Mouse (Mus musculus) kidney, adult 2 months (tissue): ENCODE measurements around the gene Kcnk10. TPM values are rescaled to one million over a fixed set of nuclear protein-coding genes. Genes with fewer than 3 reads are reported as not detected.

ENCODE experiments used
- DNase-seq: peaks from one replicate; pipeline ENCODE4 v3.0.0; 2021
- H3K27ac ChIP-seq: fragments of 200-500 bp; 2 replicates; pipeline ENCODE4 v1.5.1; 2012; ENCODE audit warnings: low read depth, low read length, control low read depth, inconsistent platforms; ENCODE audit not compliant: insufficient read depth
- H3K27me3 ChIP-seq: fragments of 200-500 bp; replicated peaks from 2 replicates; pipeline ENCODE4 v1.6.1; 2012; ENCODE audit warnings: mild to moderate bottlenecking, moderate library complexity, low read length, inconsistent platforms; ENCODE audit not compliant: control insufficient read depth, insufficient read depth
- H3K36me3 ChIP-seq: fragments of 200-500 bp; 2 replicates; pipeline ENCODE4 v1.6.1; 2012; ENCODE audit warnings: mild to moderate bottlenecking, moderate library complexity, low read length, inconsistent platforms; ENCODE audit not compliant: control insufficient read depth, insufficient read depth
- H3K4me1 ChIP-seq: fragments of 200-500 bp; 2 replicates; pipeline ENCODE4 v1.6.1; 2011; ENCODE audit warnings: low read length; ENCODE audit not compliant: control insufficient read depth, insufficient read depth
- H3K4me3 ChIP-seq: fragments of 200-500 bp; 2 replicates; pipeline ENCODE4 v1.5.1; 2011; ENCODE audit warnings: mild to moderate bottlenecking, low read depth, low read length, control low read depth; ENCODE audit not compliant: insufficient read depth
- CTCF ChIP-seq: fragments of 200-500 bp; conservative IDR thresholded peaks from 2 replicates; pipeline ENCODE4 v1.5.1; 2011; ENCODE audit warnings: low read depth, mild to moderate bottlenecking, control low read depth, low read length, moderate library complexity, mixed read lengths; ENCODE audit not compliant: insufficient read depth, insufficient read length
- POLR2A ChIP-seq: fragments of 200-500 bp; IDR thresholded peaks from one replicate; pipeline ENCODE4 v1.6.1; 2011; ENCODE audit warnings: low read depth, low read length, control low read depth
- WGBS: fragments of 180-500 bp; shearing (Covaris S2); methylation state at CpG from one replicate; pipeline ENCODE4 v1.1.7; 2018; 5-methylcytosine and 5-hydroxymethylcytosine counted together
- polyA plus RNA-seq: library from polyadenylated mRNA; depleted of rRNA; stranded (reverse); fragments of >200 nt; gene quantifications from 2 replicates; pipeline ENCODE4 v1.2.3, GENCODE M21; 2012; rRNA removed

Gene Kcnk10
- polyA plus RNA-seq, 1 experiment, result 0.06 TPM

GRCm38 (mm10) chr12:98406076-98406475 lies 172.0 kb downstream of the Kcnk10 start:
- TF ChIP-seq POLR2A, result no peak
- TF ChIP-seq CTCF, result no peak
- DNase-seq, result no peak
- no peak overlapping the region for H3K4me3 ChIP-seq
- H3K36me3 ChIP-seq, result no peaks in the 10 kb centered on the region
- no peaks in the 10 kb centered on the region for H3K4me1 ChIP-seq
- 30% methylated on average over 4 of the region's 4 CpGs for WGBS
- no peaks in the 10 kb centered on the region for H3K27me3 ChIP-seq
- H3K27ac ChIP-seq, result no peak overlapping the region

- Histone ChIP-seq H3K4me1 (no peaks in the 10 kb centered on the region), H3K36me3 (no peaks in the 10 kb centered on the region), H3K27ac (no peak overlapping the region), H3K4me3 (no peak overlapping the region), H3K27me3 (no peaks in the 10 kb centered on the region)
- 41% methylated on average over 4 of the region's 4 CpGs for WGBS
- TF ChIP-seq CTCF (no peak), POLR2A (no peak)
- DNase-seq, result no peak
These were observed 181.5 kb downstream of the Kcnk10 start for GRCm38 (mm10) chr12:98396586-98396985.

- TF ChIP-seq CTCF (no peak), POLR2A (no peak)
- DNase-seq, result no peak
- no peaks in the 10 kb centered on the region for H3K27me3 ChIP-seq
- H3K4me3 ChIP-seq, result no peak overlapping the region
- no peaks in the 10 kb centered on the region for H3K36me3 ChIP-seq
- WGBS, result 90% methylated on average over 5 of the region's 5 CpGs
- H3K4me1 ChIP-seq, result no peaks in the 10 kb centered on the region
- no peak overlapping the region for H3K27ac ChIP-seq
These were observed 184.0 kb downstream of the Kcnk10 start for GRCm38 (mm10) chr12:98394115-98394514.

- TF ChIP-seq POLR2A, result no peak
- no peak for TF ChIP-seq CTCF
- no peak for DNase-seq
- Histone ChIP-seq H3K4me1 (no peaks in the 10 kb centered on the region), H3K27me3 (no peaks in the 10 kb centered on the region), H3K36me3 (no peaks in the 10 kb centered on the region), H3K27ac (no peak overlapping the region), H3K4me3 (no peak overlapping the region)
- WGBS, result 79% methylated on average over 5 of the region's 5 CpGs
These were observed 186.8 kb downstream of the Kcnk10 start for GRCm38 (mm10) chr12:98391347-98391746.

GRCm38 (mm10) chr12:98389618-98390017 lies 188.5 kb downstream of the Kcnk10 start:
- no peak for DNase-seq
- Histone ChIP-seq H3K36me3 (no peaks in the 10 kb centered on the region), H3K4me3 (no peak overlapping the region), H3K27me3 (no peaks in the 10 kb centered on the region), H3K27ac (no peak overlapping the region), H3K4me1 (no peaks in the 10 kb centered on the region)
- WGBS, result 90% methylated on average over 4 of the region's 4 CpGs
- TF ChIP-seq POLR2A (no peak), CTCF (no peak)

Other genes starting within 250 kb of the Kcnk10 start
- 3.2 and 3.7 TPM in 2 replicates for gene Spata7, start 49.8 kb upstream of the Kcnk10 start, polyA plus RNA-seq
- gene Ptpn21, start 159.1 kb upstream of the Kcnk10 start, polyA plus RNA-seq, result 25.4 and 27.5 TPM in 2 replicates
- gene Zc3h14, start 168.7 kb upstream of the Kcnk10 start, polyA plus RNA-seq, result 72.5 and 74.7 TPM in 2 replicates